Mouse (Mus musculus): ENCODE measurements around the gene Pbld1.

The Pbld1 gene

GRCm38 (mm10) chr10:63092616-63093550 is 32.9 kb downstream of the Pbld1 start:
- no peak for DNase-seq (ENCODE audit: low spot score)

- DNase-seq (ENCODE audit: low spot score), result no peak
These were observed 36.8 kb downstream of the Pbld1 start for GRCm38 (mm10) chr10:63096757-63097156.

- DNase-seq (ENCODE audit: low spot score), result no peak
These were observed 38.2 kb downstream of the Pbld1 start for GRCm38 (mm10) chr10:63098191-63098590.

GRCm38 (mm10) chr10:63099521-63099920 is 39.6 kb downstream of the Pbld1 start, which contains the start of gene Atoh7:
Gene Atoh7, plus strand, starts transcription at chr10:63099651.
- no peak for DNase-seq (ENCODE audit: low spot score)

GRCm38 (mm10) chr10:63099941-63100562 is 40.1 kb downstream of the Pbld1 start:
- peak; percentile 64 for DNase-seq (ENCODE audit: low spot score)

- DNase-seq (ENCODE audit: low spot score), result no peak
These were observed 40.7 kb downstream of the Pbld1 start for GRCm38 (mm10) chr10:63100657-63101056.

GRCm38 (mm10) chr10:63113027-63113604 is 53.2 kb downstream of the Pbld1 start:
- DNase-seq (ENCODE audit: low spot score), result no peak

- no peak for DNase-seq (ENCODE audit: low spot score)
These were observed 53.9 kb downstream of the Pbld1 start for GRCm38 (mm10) chr10:63113716-63114360.

GRCm38 (mm10) chr10:63115881-63116280 is 55.9 kb downstream of the Pbld1 start:
- DNase-seq (ENCODE audit: low spot score), result no peak

GRCm38 (mm10) chr10:63116376-63116775 is 56.4 kb downstream of the Pbld1 start:
- no peak for DNase-seq (ENCODE audit: low spot score)

GRCm38 (mm10) chr10:63117583-63117982 is 57.6 kb downstream of the Pbld1 start:
- no peak for DNase-seq (ENCODE audit: low spot score)

- no peak for DNase-seq (ENCODE audit: low spot score)
These were observed 60.0 kb downstream of the Pbld1 start for GRCm38 (mm10) chr10:63119916-63120315.

- DNase-seq (ENCODE audit: low spot score), result no peak
These were observed 62.0 kb downstream of the Pbld1 start for GRCm38 (mm10) chr10:63121961-63122360.

GRCm38 (mm10) chr10:63122516-63122915 is 62.6 kb downstream of the Pbld1 start:
- peak; percentile 46 for DNase-seq (ENCODE audit: low spot score)

GRCm38 (mm10) chr10:63123141-63123540 is 63.2 kb downstream of the Pbld1 start:
- DNase-seq (ENCODE audit: low spot score), result no peak

GRCm38 (mm10) chr10:63124016-63124415 is 64.1 kb downstream of the Pbld1 start:
- no peak for DNase-seq (ENCODE audit: low spot score)

- DNase-seq (ENCODE audit: low spot score), result no peak
These were observed 65.4 kb downstream of the Pbld1 start for GRCm38 (mm10) chr10:63125343-63125742.

- DNase-seq (ENCODE audit: low spot score), result no peak
These were observed 66.2 kb downstream of the Pbld1 start for GRCm38 (mm10) chr10:63126116-63126515.

GRCm38 (mm10) chr10:63127156-63127555 is 67.2 kb downstream of the Pbld1 start:
- DNase-seq (ENCODE audit: low spot score), result no peak

All from layer of hippocampus, adult 11-12 months (tissue).